Mouse (Mus musculus) A20 (cell line): ENCODE measurements around the gene Arhgef3.

Experiments used
- DNase-seq: peaks from one replicate; pipeline ENCODE4 v3.0.0-alpha.2; 2011; ENCODE audit warnings: low read depth, low spot score

Gene Arhgef3

DNA sequence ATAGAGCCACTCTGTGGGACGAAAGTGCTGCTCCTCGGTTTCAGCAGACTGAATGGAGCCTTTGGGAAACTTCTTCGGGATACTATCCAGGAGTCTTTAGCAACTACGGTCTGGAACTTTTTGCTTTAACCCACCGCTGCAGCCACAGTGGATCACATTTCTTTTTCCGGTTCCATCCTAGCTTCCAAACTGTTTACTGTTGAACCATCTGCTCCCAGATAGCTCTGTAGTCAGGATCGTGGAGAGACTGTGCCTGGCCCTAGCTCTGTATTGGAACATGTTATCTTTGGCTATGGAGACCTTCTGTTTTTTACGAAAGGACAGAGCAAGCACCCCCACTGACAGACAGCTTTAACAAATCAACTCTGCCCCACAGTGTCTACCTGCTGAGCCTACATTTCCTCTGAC, 257.0 kb downstream of the Arhgef3 start:
- DNase-seq, result no peak

DNA sequence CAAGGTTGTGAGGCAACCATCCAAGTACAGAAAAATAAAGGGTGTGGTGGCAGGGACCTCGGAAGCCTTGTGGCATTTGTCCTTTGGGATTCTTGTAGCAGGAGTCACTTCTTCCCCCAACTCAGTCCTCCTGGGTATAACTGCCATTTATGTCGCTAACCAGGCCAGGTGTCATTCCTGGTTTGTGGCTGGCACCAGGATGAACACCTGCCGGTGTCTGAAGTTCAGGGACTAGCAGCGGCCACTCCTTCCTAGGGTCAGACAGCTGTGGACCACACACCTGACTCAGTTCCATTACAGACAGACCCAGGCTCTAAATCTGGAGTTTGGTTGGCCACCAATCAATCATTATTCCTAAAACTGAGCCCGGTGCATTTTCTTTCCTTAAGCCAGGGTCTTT, 258.8 kb downstream of the Arhgef3 start:
- DNase-seq, result no peak

DNA sequence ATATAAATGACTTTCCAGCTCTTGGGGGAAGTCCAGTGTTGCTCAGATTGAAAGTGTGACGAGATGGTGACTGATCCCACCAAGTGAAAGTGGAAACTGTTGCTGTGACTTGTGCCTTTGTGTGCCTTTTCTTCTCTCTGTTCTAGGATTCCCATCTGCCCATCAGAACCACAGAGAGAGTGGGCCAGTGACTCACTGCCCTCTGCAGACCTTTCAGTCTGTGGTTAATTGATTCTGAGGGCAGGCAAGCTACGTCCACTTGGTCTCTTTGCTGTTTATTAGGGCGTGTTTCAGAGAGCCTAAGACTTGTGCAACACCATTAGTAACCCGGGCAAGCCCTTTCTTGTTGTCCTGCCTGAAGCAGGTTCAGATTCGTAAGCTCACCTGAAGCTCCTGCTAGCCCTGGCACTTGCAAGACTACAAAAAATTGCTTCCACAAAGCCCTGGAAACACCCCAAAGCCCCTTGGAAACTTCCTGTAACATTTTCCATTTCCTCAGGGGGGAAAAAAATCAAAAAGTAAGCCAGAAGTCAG, 261.5 kb downstream of the Arhgef3 start:
- peak; percentile 64 for DNase-seq

DNA sequence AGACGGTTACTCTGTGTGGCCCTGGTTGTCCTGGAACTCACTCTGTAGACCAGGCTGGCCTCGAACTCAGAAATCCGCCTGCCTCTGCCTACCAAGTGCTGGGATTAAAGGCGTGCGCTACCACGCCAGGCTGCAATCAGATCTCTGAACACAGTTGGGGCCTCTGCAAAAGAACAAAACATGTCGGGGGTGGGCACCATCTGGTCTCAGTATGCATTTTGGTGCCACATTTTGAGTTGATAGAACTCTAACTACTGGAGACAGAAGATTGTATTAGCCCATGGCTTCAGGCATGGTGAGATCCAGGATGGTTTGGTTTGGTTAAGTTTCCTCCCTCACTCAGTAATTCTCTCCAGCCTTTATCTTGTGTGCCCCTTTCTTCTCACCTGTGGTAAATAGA, 264.0 kb downstream of the Arhgef3 start:
- DNase-seq, result no peak

DNA sequence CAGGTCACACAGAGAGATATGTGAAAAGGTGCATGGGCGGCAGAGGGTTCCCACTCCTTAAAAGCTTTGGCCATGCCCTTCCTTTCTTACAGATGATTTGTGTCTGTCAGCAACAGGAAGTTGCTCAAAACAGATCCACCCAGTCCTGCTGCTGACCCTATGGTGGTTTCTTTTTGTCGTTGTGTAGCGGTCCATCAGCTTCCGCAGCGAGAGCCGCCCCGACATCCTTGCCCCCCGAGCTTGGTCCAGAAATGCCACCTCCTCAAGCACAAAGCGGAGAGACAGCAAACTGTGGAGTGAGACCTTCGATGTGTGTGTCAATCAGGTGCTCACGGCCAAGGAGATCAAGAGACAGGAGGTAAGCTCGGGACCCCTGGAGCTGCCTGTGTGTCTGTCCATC, 264.7 kb downstream of the Arhgef3 start:
- no peak for DNase-seq

DNA sequence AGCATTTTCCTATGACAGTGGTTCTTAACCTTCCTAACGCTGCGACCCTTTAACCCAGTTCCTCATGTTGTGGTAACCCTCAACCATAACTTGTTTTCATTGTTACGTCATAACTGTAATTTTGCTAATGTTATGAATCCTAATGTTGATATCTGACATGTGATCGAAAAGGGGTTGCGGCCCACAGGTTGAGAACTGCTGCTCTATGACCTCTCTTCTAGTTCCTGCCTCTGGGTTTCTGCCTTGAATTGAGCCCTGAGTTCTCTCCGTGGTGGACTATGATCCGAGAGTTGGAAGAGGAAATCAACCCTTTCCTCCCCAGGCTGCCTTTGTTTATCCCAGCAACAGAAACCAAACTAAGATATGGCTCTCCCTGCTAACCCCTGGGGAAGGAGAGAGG, 266.8 kb downstream of the Arhgef3 start:
- no peak for DNase-seq

DNA sequence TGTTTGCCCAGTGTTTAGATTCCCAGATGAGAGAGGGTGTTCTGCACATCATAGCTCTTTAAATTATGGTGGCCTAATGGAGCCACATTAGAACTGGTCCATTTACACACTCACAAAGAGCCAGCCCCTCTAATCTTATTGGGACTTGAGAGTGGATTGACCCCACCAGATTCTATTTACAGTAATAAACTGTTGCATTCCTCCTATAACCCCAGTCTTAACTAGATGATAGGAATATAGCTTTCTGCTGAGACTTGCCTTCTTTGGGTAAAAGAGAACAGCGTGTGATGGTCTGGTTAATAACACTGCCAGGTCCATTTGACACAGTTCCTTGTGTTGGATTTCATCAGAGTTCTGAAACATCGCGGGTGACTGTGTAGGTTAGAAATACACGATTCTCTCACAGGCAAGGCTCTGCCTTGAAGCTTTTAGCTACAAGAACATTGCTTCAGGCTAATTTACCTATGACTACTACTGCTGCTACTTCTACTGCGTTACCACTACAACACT, 268.7 kb downstream of the Arhgef3 start:
- DNase-seq, result no peak

DNA sequence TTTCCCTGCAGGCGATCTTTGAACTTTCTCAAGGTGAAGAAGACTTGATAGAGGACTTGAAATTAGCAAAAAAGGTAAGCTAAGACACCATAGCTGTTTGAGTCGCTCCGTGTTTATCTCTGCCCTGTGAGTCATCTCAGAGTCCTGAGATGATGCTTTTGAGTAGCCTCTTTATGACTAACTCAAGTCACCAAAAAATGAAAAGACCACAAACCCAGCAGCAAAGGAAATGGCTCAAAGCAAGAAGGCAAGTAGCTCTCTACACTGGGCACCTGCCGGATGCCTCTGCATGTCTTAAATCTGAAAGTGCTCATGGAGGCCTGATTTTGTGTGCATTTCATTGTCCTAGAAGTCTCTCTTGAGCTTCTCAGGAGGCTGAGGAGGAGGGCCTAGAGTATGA, 269.4 kb downstream of the Arhgef3 start:
- DNase-seq, result no peak

DNA sequence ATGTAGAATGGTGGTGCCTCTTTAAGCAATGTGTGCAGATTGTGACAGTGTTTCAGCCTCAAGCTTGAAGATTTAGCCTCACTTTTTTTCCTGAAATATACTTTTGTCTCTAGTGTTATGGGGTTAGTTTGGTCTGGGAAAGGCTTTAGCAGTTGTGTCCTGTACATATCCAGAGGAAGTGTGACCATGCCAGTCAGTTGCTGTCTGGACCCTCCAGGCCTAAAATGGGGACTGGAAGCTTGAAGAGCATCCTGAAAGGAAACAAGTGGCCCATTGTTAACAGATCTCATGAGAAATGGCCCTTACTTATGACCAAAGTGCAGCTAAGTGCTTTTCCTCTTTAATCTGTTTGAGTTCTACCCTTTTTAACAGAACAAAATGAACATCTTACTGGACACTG, 273.9 kb downstream of the Arhgef3 start:
- no peak for DNase-seq

DNA sequence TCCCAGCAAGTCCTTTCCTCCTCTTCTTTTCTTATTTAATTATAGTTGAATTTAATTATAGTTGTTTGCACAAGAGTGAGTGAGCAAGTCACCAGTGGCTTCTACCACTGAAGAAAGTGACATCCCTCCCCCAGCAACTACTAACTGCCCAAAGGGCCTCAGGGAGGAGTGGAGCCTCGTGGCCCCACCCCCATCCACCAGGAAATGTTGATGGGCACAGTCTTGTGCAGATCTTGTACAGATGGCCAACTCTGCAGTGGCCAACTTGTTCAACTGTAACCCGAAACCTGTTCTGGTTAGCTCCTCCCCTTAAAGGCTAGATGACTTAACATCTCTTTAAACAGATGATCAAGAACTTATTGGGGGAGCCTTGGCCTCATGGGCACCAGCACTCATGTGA, 275.0 kb downstream of the Arhgef3 start:
- DNase-seq, result peak; percentile 14

DNA sequence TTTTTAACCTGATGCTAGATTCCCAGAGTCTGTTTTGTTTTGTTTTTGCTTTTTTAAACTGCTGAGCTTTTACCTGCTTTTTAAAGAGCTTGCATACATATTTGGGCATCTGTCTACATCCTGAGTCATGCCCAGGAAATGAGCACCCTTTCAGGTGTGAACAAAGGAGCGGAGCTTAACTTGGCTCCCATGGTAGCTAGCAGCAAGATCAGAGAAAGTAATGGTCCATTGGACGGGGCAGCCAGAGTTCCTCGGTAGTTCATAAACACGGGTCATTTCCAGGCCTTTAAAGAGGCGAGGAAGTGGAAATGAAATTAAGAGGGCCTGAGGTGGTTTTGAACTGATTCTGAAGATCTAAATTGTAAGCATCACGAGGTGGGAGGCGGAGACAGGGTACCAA, 276.0 kb downstream of the Arhgef3 start:
- peak; percentile 29 for DNase-seq

DNA sequence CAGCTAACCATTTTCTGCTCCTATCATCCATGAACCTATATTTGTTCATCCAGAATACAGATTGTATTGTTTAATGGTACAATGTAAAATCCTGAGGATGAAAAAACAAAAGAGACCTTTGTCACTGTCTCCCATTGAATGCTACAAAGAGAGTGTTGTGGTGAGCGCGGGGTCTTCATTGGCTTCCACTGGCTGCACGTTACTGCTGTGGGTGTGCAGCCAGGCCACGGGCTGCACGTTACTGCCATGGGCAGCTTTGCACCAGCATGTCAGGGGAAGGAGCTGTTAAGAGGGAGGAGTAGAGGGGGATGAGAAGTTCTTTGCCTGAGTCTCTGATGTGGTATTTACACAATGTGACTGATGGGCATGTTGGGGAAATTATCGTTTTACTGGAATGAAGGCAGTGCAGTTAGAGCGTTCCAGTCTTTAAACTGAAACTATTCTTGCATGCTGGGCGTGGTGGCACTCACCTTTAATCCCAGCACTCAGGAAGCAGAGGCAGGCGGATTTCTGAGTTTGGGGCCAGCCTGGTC, 277.1 kb downstream of the Arhgef3 start:
- DNase-seq, result no peak

DNA sequence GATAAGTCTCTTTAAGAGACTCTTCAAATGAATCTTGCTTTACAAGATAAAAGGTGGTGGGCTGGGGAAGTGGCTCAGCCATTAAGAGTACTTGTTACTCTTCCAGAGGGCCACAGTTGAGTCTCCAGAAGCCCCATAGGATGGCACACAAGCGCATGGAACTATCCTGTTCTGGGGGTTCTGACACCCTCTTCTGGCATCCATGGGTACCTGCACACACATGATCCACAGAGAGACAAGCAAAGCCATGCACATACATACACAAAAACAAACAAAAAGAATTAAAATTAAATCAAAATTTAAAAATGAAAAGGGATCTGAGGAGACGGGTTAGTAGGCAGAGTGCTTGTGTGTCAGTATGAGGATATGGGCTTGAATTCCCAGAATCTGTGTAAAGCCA, 278.0 kb downstream of the Arhgef3 start:
- no peak for DNase-seq

DNA sequence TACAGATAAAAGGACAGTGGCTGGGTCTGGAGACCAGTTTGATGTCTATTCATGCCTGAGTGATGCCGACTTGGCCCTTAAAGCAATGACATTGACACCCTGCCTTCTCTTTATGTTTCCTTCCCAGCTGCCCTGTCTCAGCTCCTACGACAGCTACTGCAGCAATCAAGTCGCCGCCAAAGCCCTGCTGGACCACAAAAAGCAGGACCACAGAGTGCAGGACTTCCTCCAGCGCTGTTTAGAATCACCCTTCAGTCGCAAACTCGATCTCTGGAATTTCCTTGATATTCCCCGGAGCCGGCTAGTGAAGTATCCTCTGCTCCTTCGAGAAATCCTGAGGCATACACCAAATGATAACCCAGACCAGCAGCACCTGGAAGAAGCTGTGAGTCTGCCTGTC, 279.1 kb downstream of the Arhgef3 start:
- DNase-seq, result no peak

DNA sequence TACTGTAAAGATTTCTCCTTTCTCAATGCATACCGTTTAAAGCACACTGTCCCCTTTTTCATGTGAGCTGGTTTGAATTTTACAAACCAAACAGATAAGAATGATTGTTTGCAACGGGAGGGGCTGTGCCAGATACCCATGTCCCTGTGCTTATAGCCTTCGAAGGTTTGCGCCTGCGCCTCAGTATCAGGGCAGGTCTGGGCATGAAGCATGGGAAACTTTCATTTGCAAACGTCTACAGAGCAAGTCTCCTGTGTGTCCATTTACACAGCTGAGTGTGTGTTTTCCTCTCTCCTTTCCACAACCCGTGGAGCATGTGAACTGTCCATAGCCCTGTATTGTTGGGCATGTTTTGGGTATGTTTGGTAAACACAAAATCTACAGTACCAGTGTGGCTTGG, 281.7 kb downstream of the Arhgef3 start:
- no peak for DNase-seq

DNA sequence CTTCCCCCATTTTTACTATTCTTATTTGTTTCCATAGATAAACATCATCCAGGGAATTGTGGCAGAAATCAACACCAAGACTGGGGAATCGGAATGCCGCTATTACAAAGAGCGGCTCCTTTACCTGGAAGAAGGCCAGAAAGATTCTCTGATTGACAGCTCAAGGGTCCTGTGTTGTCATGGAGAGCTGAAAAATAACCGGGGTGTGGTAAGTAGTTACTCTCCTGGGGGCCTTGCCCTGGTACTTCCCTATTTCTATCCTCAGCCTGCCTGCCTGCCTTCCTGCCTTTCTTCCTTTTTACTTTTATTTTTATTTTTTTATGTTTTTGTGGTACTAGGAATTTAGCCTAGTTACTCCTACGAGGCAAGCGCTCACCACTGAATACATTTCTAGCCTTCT, 282.8 kb downstream of the Arhgef3 start:
- no peak for DNase-seq

DNA sequence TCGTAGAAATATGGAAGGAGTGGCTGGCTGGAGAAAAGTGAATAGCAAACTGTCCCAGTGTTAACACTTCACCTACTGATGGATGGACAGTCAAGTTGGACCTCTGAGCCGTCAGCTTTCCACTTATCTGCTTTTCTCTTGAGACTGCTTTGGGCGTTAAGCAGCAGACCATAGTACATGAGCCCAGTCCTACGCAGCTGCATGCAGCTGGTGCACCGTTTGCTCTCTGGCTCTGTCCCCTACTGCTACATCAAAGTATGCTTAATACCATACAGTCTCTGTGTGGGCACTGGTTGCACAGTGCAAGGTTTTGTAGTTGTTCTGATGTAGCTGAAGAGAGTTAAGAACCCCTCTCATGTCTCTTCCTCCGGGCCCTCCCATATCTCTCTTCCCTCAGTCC, 285.8 kb downstream of the Arhgef3 start:
- DNase-seq, result no peak

DNA sequence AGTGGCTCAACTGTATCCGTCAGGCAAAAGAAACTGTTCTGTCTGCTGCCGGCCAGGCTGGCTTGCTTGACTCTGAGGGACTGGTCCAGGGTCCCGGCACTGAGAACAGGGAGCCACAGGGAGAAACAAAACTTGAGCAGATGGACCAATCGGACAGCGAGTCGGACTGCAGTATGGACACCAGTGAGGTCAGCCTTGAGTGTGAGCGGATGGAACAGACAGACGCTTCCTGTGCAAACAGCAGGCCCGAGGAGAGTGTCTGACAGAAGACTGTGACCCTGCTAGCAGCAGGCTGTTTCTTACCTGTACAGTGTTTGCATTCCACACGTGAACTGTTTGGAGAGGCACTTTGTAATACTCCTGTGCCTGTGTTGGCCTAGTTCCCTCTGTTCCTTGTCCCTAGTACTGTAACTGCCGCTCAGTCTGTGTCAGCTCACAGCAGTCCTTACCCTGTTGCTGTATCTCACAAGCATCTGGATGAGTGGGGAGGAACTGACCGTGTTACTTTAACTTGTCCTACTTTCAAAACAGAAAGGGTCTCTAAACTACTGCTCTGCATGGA, 287.1 kb downstream of the Arhgef3 start:
- DNase-seq, result no peak

DNA sequence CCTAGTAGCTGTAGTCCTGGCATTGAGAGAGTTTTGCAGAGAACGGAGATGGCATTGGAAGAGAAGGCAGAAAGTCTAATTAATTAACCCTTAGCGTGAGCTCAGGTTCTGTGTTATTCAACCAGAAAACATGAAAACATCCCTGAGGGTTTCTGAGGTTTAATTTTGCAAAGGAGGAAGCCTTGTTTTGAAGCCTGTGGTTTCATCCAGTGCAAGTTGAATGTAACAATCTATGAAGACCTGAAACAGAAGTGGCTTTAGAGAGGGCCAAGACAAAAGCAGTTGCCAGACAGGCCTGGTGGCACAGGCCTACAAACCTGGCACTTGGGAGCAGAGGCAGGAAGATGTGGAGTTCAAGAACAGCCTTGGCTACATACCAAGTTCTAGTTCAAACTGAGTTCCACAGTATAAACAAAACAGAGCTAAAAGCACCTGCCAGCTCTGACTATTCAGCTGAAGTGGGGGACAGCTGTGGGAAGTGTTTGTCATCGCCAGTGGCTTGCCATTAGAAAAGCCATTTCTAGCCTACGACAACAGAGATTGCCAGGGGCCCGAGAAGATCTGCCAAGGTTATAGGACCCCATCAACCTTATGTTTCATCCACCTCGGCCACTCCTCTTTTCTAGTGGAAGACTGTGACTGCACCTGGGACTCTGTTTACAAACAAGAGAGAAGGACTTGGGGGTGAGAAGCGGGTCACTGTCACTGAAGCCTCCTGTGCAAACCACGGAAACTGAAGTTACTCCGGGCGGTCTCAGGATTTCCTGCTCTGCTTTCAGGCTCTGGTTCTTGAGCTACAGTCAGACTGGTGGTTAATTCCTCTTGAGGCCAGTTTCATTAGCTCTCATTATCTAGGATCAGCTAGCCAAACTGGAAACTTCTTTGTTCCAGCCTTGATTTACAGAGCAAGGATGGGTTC, 287.9 kb downstream of the Arhgef3 start:
- DNase-seq, result peak; percentile 62

DNA sequence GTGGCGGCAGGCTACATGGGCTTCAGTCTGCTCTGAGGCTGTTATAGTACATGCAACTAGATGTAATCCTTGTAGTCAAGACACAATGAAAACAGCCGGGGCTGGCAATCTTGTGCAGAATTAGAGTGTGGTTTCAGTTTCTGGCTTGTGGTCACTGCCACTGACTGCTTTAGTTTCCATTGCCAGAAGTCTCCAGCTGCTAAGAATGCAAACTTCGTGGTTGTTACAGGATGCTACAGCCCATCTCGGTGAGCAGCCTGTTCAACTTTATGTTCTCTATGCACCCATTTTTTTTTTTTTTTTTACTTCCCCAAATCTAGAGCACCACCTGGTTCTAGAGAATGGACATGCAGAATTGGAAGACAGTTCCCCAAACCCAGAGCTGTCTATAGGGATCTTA, 290.8 kb downstream of the Arhgef3 start:
- DNase-seq, result peak; percentile 88

DNA sequence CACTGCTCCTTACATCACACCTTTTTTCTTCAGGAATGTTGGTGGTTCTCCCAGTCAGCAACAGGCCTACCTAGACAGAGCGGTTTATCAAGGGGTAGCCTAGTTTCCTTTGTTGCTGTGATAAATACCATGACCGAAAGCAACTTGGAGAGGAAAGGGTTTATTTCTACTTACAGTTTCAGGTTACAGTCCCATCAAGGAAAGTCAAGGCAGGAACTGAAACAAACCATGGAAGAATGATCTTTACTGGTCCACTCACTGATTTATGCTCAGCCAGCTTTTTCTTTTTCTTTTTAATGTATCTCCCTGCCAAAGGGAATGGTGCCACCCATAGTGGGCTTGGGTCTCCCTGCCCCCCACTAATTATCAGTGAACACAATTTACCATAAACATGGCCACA, 291.2 kb downstream of the Arhgef3 start:
- no peak for DNase-seq

DNA sequence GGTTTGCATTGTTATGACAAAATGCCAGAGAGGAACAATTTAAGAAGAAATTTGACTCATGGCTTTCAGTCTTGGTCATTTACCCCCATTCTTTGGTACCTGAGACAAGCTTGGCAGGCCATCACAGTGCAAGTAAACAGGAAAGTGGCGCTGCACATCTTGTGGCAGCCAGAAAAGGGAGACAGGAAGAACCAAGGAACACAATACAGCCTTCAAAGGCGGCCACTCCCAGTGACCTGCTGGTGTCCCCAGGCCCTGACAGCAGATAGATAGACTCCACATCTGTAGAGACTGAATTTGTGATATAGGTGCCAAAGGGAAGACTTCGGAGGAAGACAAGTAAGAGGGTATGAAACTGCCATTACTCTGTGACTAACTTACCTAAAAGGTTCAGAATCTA, 293.5 kb downstream of the Arhgef3 start:
- no peak for DNase-seq

DNA sequence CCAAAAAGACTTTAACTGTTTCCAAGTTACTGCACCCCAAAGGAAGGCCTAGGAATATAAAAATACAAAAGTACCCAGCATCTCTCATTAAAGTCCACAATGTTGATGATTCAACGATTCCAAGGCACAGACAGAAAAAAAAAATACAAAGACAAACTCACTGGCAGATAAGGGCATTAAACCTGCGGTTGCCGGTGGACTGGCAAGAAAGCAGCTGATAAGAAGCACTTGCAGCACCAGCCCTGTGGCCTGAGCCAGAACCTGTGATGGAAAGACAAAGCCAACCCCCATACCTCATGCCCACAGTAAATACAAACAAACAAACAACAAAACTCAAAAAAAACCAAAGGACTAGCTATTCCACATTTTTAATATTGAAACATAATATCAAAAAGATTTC, 295.0 kb downstream of the Arhgef3 start:
- DNase-seq, result no peak
